Mouse (Mus musculus) small intestine, adult 2 months (tissue): ENCODE data around the gene Gpr4.

Experiments
- CTCF ChIP-seq: fragments of 200-500 bp; IDR thresholded peaks from 2 replicates; pipeline ENCODE4 v1.5.1; 2012; ENCODE audit warnings: low read depth, mild to moderate bottlenecking, control low read depth, inconsistent platforms, low read length, moderate library complexity, mixed read lengths; ENCODE audit not compliant: insufficient replicate concordance, insufficient read length; ENCODE audit errors: extremely low read depth
- POLR2A ChIP-seq: fragments of 200-500 bp; IDR thresholded peaks from 2 replicates; pipeline ENCODE4 v1.6.1; 2012; ENCODE audit warnings: low read depth, mild to moderate bottlenecking, control low read depth, inconsistent platforms, low read length, moderate library complexity

- TF ChIP-seq CTCF (peak; percentile 96), POLR2A (no peak)
These were observed 33.8 kb upstream of the Gpr4 start for GRCm38 (mm10) chr7:19178443-19179092.
